Mouse (Mus musculus): Measurements from ENCODE around the gene Crybb1.

DNA sequence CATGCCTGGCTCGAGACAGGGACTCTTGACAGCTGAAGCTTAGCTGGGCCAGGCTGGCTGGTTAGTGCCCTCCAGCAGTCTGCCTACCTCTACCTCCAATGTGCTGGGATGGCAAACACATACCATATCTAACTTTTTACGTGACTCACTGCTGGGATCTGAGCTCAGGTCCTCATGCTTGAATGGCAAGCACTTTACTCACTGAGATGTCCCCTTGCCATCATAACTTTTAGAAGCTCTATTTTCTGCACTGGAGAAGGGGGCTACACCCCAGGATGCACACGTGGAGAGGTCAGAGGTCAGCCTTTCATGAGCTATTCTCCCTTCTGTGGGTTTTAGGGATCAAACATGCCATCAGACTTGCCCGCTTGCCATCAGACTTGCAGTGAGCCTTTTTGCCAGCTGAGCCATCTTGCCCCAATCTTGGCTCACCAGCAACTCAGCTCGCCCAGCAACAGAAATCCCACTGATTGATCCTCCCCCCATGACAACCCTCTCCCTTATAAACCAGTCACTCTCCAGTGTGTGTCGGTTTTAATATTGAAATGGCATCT lies 42.8 kb upstream of the Crybb1 start:
- TF ChIP-seq POLR2A (IDR thresholded peaks at IDR 0.05; ENCODE audit: low read depth, low read length) (no peak), CTCF (IDR thresholded peaks at IDR 0.05; ENCODE audit: extremely low read depth, insufficient read depth, insufficient read length, insufficient replicate concordance) (no peak)
